Mouse (Mus musculus) MEL (cell line): ENCODE results near the gene Ppp2r5d. TPM values are rescaled to one million over a fixed set of nuclear protein-coding genes. Genes with fewer than 3 reads are reported as not detected.

Source experiments
- DNase-seq: peaks from one replicate; pipeline ENCODE4 v3.0.0; 2011; ENCODE audit warnings: low read depth, low spot score
- H3K27ac ChIP-seq: 2 replicates; pipeline ENCODE4 v1.5.1; 2012; ENCODE audit warnings: low read depth, mild to moderate bottlenecking, control low read depth, low read length, moderate library complexity; ENCODE audit not compliant: control insufficient read depth
- H3K27me3 ChIP-seq, 2 experiments: fragments of 150-350 bp in 1 of 2; sonication (generic) in 1 of 2; 2 replicates each; pipeline ENCODE4 v1.6.1; 2012; ENCODE audit warnings: low read length in 2 of 2, mild to moderate bottlenecking in 2 of 2, improper control_type of control experiment in 1 of 2, moderate library complexity in 1 of 2; ENCODE audit not compliant: insufficient read depth in 2 of 2, control insufficient read depth in 1 of 2
- H3K36me3 ChIP-seq, 2 experiments: 2 replicates each; pipeline ENCODE4 v1.6.1; 2012 to 2014; ENCODE audit warnings: low read length in 2 of 2, improper control_type of control experiment in 1 of 2, inconsistent platforms in 1 of 2, mild to moderate bottlenecking in 1 of 2; ENCODE audit not compliant: insufficient read depth in 2 of 2, control insufficient read depth in 1 of 2
- H3K4me1 ChIP-seq, 2 experiments: fragments of 150-350 bp in 1 of 2; sonication (generic) in 1 of 2; 2 replicates each; pipeline ENCODE4 v1.6.1; 2012; ENCODE audit warnings: low read length in 2 of 2, improper control_type of control experiment in 1 of 2, mild to moderate bottlenecking in 1 of 2; ENCODE audit not compliant: insufficient read depth in 2 of 2, control insufficient read depth in 1 of 2
- H3K4me3 ChIP-seq, 2 experiments: fragments of 150-350 bp in 1 of 2; sonication (generic) in 1 of 2; 2 replicates each; pipeline ENCODE4 v1.5.1; 2012; ENCODE audit warnings: low read depth in 2 of 2, low read length in 2 of 2, mild to moderate bottlenecking in 2 of 2, moderate library complexity in 2 of 2, control low read depth in 1 of 2, improper control_type of control experiment in 1 of 2; ENCODE audit not compliant: control insufficient read depth in 1 of 2, insufficient read depth in 1 of 2
- H3K79me2 ChIP-seq: 2 replicates; pipeline ENCODE4 v1.6.1; 2012; ENCODE audit warnings: mild to moderate bottlenecking, low read length, moderate library complexity; ENCODE audit not compliant: control insufficient read depth, poor library complexity, insufficient read depth
- H3K9ac ChIP-seq: 2 replicates; pipeline ENCODE4 v1.6.1; 2012; ENCODE audit warnings: low read depth, mild to moderate bottlenecking, control low read depth, low read length, moderate library complexity; ENCODE audit not compliant: control insufficient read depth, poor library complexity, severe bottlenecking
- H3K9me3 ChIP-seq: fragments of 150-350 bp; sonication (generic); replicated peaks from 2 replicates; pipeline ENCODE4 v1.6.1; 2012; ENCODE audit warnings: mild to moderate bottlenecking, low read length, improper control_type of control experiment, moderate library complexity; ENCODE audit not compliant: insufficient read depth
- CHD1 ChIP-seq: IDR thresholded peaks from 2 replicates; pipeline ENCODE4 v1.6.1; 2012; ENCODE audit warnings: low read depth, mild to moderate bottlenecking, inconsistent platforms, low read length, improper control_type of control experiment
- CHD2 ChIP-seq: IDR thresholded peaks from 2 replicates; pipeline ENCODE4 v1.6.1; 2011; ENCODE audit warnings: low read length, improper control_type of control experiment
- EP300 ChIP-seq, 2 experiments: IDR thresholded peaks; 2 replicates each; pipeline ENCODE4 v1.6.1; 2011; ENCODE audit warnings: improper control_type of control experiment in 2 of 2, low read length in 2 of 2, low read depth in 1 of 2, mild to moderate bottlenecking in 1 of 2
- ETS1 ChIP-seq: IDR thresholded peaks from 2 replicates; pipeline ENCODE4 v1.6.1; 2012; ENCODE audit warnings: low read depth, mild to moderate bottlenecking, inconsistent platforms, low read length, improper control_type of control experiment, moderate library complexity
- GABPA ChIP-seq: IDR thresholded peaks from 2 replicates; pipeline ENCODE4 v1.6.1; 2012; ENCODE audit warnings: low read depth, mild to moderate bottlenecking, inconsistent platforms, low read length, improper control_type of control experiment, moderate library complexity
- MAX ChIP-seq: IDR thresholded peaks from 2 replicates; pipeline ENCODE4 v1.6.1; 2011; ENCODE audit warnings: low read length, improper control_type of control experiment
- MEF2A ChIP-seq: IDR thresholded peaks from 2 replicates; pipeline ENCODE4 v1.6.1; 2014; ENCODE audit warnings: low read depth, mild to moderate bottlenecking, inconsistent platforms, low read length, improper control_type of control experiment; ENCODE audit not compliant: poor library complexity, insufficient replicate concordance, severe bottlenecking; ENCODE audit errors: extremely low read depth
- NELFE ChIP-seq: IDR thresholded peaks from 2 replicates; pipeline ENCODE4 v1.6.1; 2011; ENCODE audit warnings: low read depth, low read length, improper control_type of control experiment
- NRF1 ChIP-seq: IDR thresholded peaks from 2 replicates; pipeline ENCODE4 v1.6.1; 2014; ENCODE audit warnings: low read depth, mild to moderate bottlenecking, inconsistent platforms, low read length, improper control_type of control experiment, moderate library complexity; ENCODE audit not compliant: poor library complexity, insufficient read depth, severe bottlenecking
- POLR2A ChIP-seq, 2 experiments: IDR thresholded peaks; 2 replicates each; pipeline ENCODE4 v1.6.1; 2011 to 2012; ENCODE audit warnings: low read length in 2 of 2, mild to moderate bottlenecking in 2 of 2, control low read depth in 1 of 2, improper control_type of control experiment in 1 of 2, low read depth in 1 of 2, moderate library complexity in 1 of 2; ENCODE audit not compliant: control insufficient read depth in 1 of 2, insufficient read depth in 1 of 2, poor library complexity in 1 of 2
- POLR2AphosphoS2 ChIP-seq: IDR thresholded peaks from 2 replicates; pipeline ENCODE4 v1.6.1; 2011; ENCODE audit warnings: low read length, improper control_type of control experiment
- RAD21 ChIP-seq: IDR thresholded peaks from 2 replicates; pipeline ENCODE4 v1.6.1; 2011; ENCODE audit warnings: mild to moderate bottlenecking, low read depth, low read length, improper control_type of control experiment
- RCOR1 ChIP-seq: IDR thresholded peaks from 2 replicates; pipeline ENCODE4 v1.6.1; 2012; ENCODE audit warnings: low read depth, mild to moderate bottlenecking, inconsistent platforms, low read length, improper control_type of control experiment
- SIN3A ChIP-seq: IDR thresholded peaks from 2 replicates; pipeline ENCODE4 v1.6.1; 2012; ENCODE audit warnings: low read length, improper control_type of control experiment, inconsistent platforms
- SMC3 ChIP-seq: IDR thresholded peaks from 2 replicates; pipeline ENCODE4 v1.6.1; 2011; ENCODE audit warnings: low read depth, low read length, improper control_type of control experiment
- TBP ChIP-seq: IDR thresholded peaks from 2 replicates; pipeline ENCODE4 v1.8.0; 2011; ENCODE audit warnings: low read depth, low read length, improper control_type of control experiment
- TCF12 ChIP-seq: IDR thresholded peaks from 2 replicates; pipeline ENCODE4 v1.6.1; 2014; ENCODE audit warnings: low read depth, mild to moderate bottlenecking, inconsistent platforms, low read length, improper control_type of control experiment, moderate library complexity
- ZC3H11A ChIP-seq: IDR thresholded peaks from 2 replicates; pipeline ENCODE4 v1.6.1; 2012; ENCODE audit warnings: low read depth, mild to moderate bottlenecking, inconsistent platforms, low read length, improper control_type of control experiment
- ZMIZ1 ChIP-seq: IDR thresholded peaks from 2 replicates; pipeline ENCODE4 v1.6.1; 2012; ENCODE audit warnings: low read depth, mild to moderate bottlenecking, inconsistent platforms, low read length, improper control_type of control experiment, moderate library complexity
- ZNF384 ChIP-seq: IDR thresholded peaks from 2 replicates; pipeline ENCODE4 v1.6.1; 2012; ENCODE audit warnings: low read depth, mild to moderate bottlenecking, inconsistent platforms, low read length, improper control_type of control experiment
- polyA plus RNA-seq, 2 experiments: library from polyadenylated mRNA; stranded (reverse) in 1 of 2; unstranded in 1 of 2; fragments of >175 nt in 1 of 2; fragments of >200 nt in 1 of 2; gene quantifications; 2 replicates each; pipeline versions ENCODE4 v1.2.1 to v1.2.4; 2012; ENCODE audit warnings: low replicate concordance in 2 of 2, low read depth in 1 of 2; ENCODE audit not compliant: insufficient read length in 2 of 2, insufficient read depth in 1 of 2, missing spikeins in 1 of 2
- total RNA-seq: library from RNA; depleted of rRNA; stranded (reverse); fragments of 300-350 nt; gene quantifications from 2 replicates; pipeline ENCODE4 v1.2.3, GENCODE M21; 2012

The Ppp2r5d gene
- total and polyA plus RNA-seq, 3 experiments, result 47.6 to 82.9 (median 80.4) TPM

GRCm38 (mm10) chr17:46669911-46670310 lies 35.0 kb downstream of the Ppp2r5d start:
- Histone ChIP-seq H3K27ac (no peak overlapping the region), H3K9me3 (no peaks in the 10 kb centered on the region), H3K4me1 (peaks cover 0 to 12% of the 10 kb centered on the region in 2 experiments; a peak in 3 of 4 replicates), H3K79me2 (peaks cover 12% of the 10 kb centered on the region), H3K4me3 (no peak overlapping the region), H3K27me3 (no peaks in the 10 kb centered on the region), H3K36me3 (peaks cover 0 to 7% of the 10 kb centered on the region in 2 experiments; a peak in 3 of 4 replicates), H3K9ac (no peak overlapping the region)
- TF ChIP-seq POLR2A (IDR thresholded peaks at IDR 0.05; ENCODE audit: control insufficient read depth in 1 of 2, insufficient read depth in 1 of 2, low read depth in 1 of 2, low read length in 2 of 2, poor library complexity in 1 of 2), result no peak
- TF ChIP-seq RCOR1, result no peak
- TF ChIP-seq SIN3A, result no peak
- TF ChIP-seq MEF2A, result no peak
- TF ChIP-seq CHD2, result no peak
- no peak for TF ChIP-seq TBP
- no peak for TF ChIP-seq MAX
- no peak for TF ChIP-seq NRF1
- no peak for TF ChIP-seq ETS1
- no peak for TF ChIP-seq POLR2AphosphoS2
- TF ChIP-seq RAD21, result no peak
- TF ChIP-seq CHD1, result no peak
- no peak for TF ChIP-seq SMC3
- no peak for DNase-seq

- H3K4me1 ChIP-seq, result no peaks in the 10 kb centered on the region
- TF ChIP-seq CHD1 (no peak), GABPA (no peak), RCOR1 (no peak), POLR2A (IDR thresholded peaks at IDR 0.05; ENCODE audit: control insufficient read depth in 1 of 2, insufficient read depth in 1 of 2, low read depth in 1 of 2, low read length in 2 of 2, poor library complexity in 1 of 2) (no peak), ZC3H11A (no peak), EP300 (IDR thresholded peaks at IDR 0.05; ENCODE audit: low read depth in 1 of 2, low read length in 2 of 2) (no peak), ZNF384 (no peak), NELFE (no peak), ETS1 (no peak), RAD21 (no peak), TBP (no peak), ZMIZ1 (no peak), TCF12 (no peak), MAX (no peak)
- H3K36me3 ChIP-seq, result no peaks in the 10 kb centered on the region; a peak in 1 of 4 replicates
- no peak overlapping the region for H3K9ac ChIP-seq
- no peaks in the 10 kb centered on the region for H3K27me3 ChIP-seq
- H3K9me3 ChIP-seq, result no peaks in the 10 kb centered on the region
- H3K4me3 ChIP-seq, result no peak overlapping the region
- H3K27ac ChIP-seq, result no peak overlapping the region
- H3K79me2 ChIP-seq, result 0 out of 2 replicates have a peak, but pooled peaks cover under 1% of the 10 kb centered on the region
- no peak for DNase-seq
Measured at GRCm38 (mm10) chr17:46667712-46668111, 37.2 kb downstream of the Ppp2r5d start.
